Mouse (Mus musculus): ENCODE measurements around the gene Actb. TPM values are rescaled to one million over a fixed set of nuclear protein-coding genes. Genes with fewer than 3 reads are reported as not detected.

The Actb gene
- polyA plus RNA-seq, 1 experiment = 2,511 TPM

GRCm38 (mm10) chr5:142922251-142922650 lies 15.7 kb upstream of the Actb start:
- WGBS = 72% methylated on average over 5 of the region's 5 CpGs
- no peak for TF ChIP-seq POLR2A (IDR thresholded peaks at IDR 0.05; ENCODE audit: low read depth, low read length)
- no peak for TF ChIP-seq CTCF (conservative IDR thresholded peaks at IDR 0.05; ENCODE audit: insufficient read depth, insufficient read length, low read depth, low read length)
- Histone ChIP-seq H3K27ac (ENCODE audit: insufficient read depth, low read depth, low read length) (no peak overlapping the region), H3K36me3 (ENCODE audit: control insufficient read depth, insufficient read depth, low read length) (no peaks in the 10 kb centered on the region), H3K27me3 (replicated peaks; ENCODE audit: control insufficient read depth, insufficient read depth, low read length) (no peaks in the 10 kb centered on the region), H3K4me1 (ENCODE audit: control insufficient read depth, insufficient read depth, low read length) (no peaks in the 10 kb centered on the region), H3K4me3 (ENCODE audit: insufficient read depth, low read depth, low read length) (no peak overlapping the region)
- DNase-seq = no peak

- H3K27ac ChIP-seq (ENCODE audit: insufficient read depth, low read depth, low read length) = peak overlapping the region; percentile 62
- no peak for TF ChIP-seq CTCF (conservative IDR thresholded peaks at IDR 0.05; ENCODE audit: insufficient read depth, insufficient read length, low read depth, low read length)
- no peak for TF ChIP-seq POLR2A (IDR thresholded peaks at IDR 0.05; ENCODE audit: low read depth, low read length)
- no peak for DNase-seq
- no peaks in the 10 kb centered on the region for H3K36me3 ChIP-seq (ENCODE audit: control insufficient read depth, insufficient read depth, low read length)
- H3K4me1 ChIP-seq (ENCODE audit: control insufficient read depth, insufficient read depth, low read length) = no peaks in the 10 kb centered on the region
- 68% methylated on average over 6 of the region's 6 CpGs for WGBS
- no peaks in the 10 kb centered on the region for H3K27me3 ChIP-seq (replicated peaks; ENCODE audit: control insufficient read depth, insufficient read depth, low read length)
- no peak overlapping the region for H3K4me3 ChIP-seq (ENCODE audit: insufficient read depth, low read depth, low read length)
Measured at GRCm38 (mm10) chr5:142921074-142921459, 14.5 kb upstream of the Actb start.

- peak; percentile 86 for DNase-seq
- Histone ChIP-seq H3K4me1 (ENCODE audit: control insufficient read depth, insufficient read depth, low read length) (no peaks in the 10 kb centered on the region), H3K4me3 (ENCODE audit: insufficient read depth, low read depth, low read length) (no peak overlapping the region), H3K27me3 (replicated peaks; ENCODE audit: control insufficient read depth, insufficient read depth, low read length) (no peaks in the 10 kb centered on the region), H3K36me3 (ENCODE audit: control insufficient read depth, insufficient read depth, low read length) (no peaks in the 10 kb centered on the region), H3K27ac (ENCODE audit: insufficient read depth, low read depth, low read length) (peak overlapping the region; percentile 62)
- 43% methylated on average over 8 of the region's 8 CpGs for WGBS
- TF ChIP-seq POLR2A (IDR thresholded peaks at IDR 0.05; ENCODE audit: low read depth, low read length) (no peak), CTCF (conservative IDR thresholded peaks at IDR 0.05; ENCODE audit: insufficient read depth, insufficient read length, low read depth, low read length) (0 out of 2 replicates have a peak, but pooled peaks have one; percentile 2)
Measured at GRCm38 (mm10) chr5:142920311-142921073, 13.9 kb upstream of the Actb start.

GRCm38 (mm10) chr5:142917402-142917801 lies 10.8 kb upstream of the Actb start:
- Histone ChIP-seq H3K36me3 (ENCODE audit: control insufficient read depth, insufficient read depth, low read length) (no peaks in the 10 kb centered on the region), H3K27me3 (replicated peaks; ENCODE audit: control insufficient read depth, insufficient read depth, low read length) (no peaks in the 10 kb centered on the region), H3K4me1 (ENCODE audit: control insufficient read depth, insufficient read depth, low read length) (no peaks in the 10 kb centered on the region), H3K27ac (ENCODE audit: insufficient read depth, low read depth, low read length) (no peak overlapping the region), H3K4me3 (ENCODE audit: insufficient read depth, low read depth, low read length) (no peak overlapping the region)
- DNase-seq = no peak
- 93% methylated on average over 8 of the region's 8 CpGs for WGBS
- TF ChIP-seq POLR2A (IDR thresholded peaks at IDR 0.05; ENCODE audit: low read depth, low read length) (no peak), CTCF (conservative IDR thresholded peaks at IDR 0.05; ENCODE audit: insufficient read depth, insufficient read length, low read depth, low read length) (no peak)

GRCm38 (mm10) chr5:142916593-142916992 lies 10.0 kb upstream of the Actb start:
- 76% methylated on average over 7 of the region's 7 CpGs for WGBS
- Histone ChIP-seq H3K27ac (ENCODE audit: insufficient read depth, low read depth, low read length) (no peak overlapping the region), H3K36me3 (ENCODE audit: control insufficient read depth, insufficient read depth, low read length) (no peaks in the 10 kb centered on the region), H3K4me1 (ENCODE audit: control insufficient read depth, insufficient read depth, low read length) (no peaks in the 10 kb centered on the region), H3K27me3 (replicated peaks; ENCODE audit: control insufficient read depth, insufficient read depth, low read length) (no peaks in the 10 kb centered on the region), H3K4me3 (ENCODE audit: insufficient read depth, low read depth, low read length) (no peak overlapping the region)
- no peak for TF ChIP-seq POLR2A (IDR thresholded peaks at IDR 0.05; ENCODE audit: low read depth, low read length)
- TF ChIP-seq CTCF (conservative IDR thresholded peaks at IDR 0.05; ENCODE audit: insufficient read depth, insufficient read length, low read depth, low read length) = no peak
- no peak for DNase-seq

GRCm38 (mm10) chr5:142915231-142915630 lies 8.7 kb upstream of the Actb start:
- 86% methylated on average over 11 of the region's 11 CpGs for WGBS
- Histone ChIP-seq H3K27me3 (replicated peaks; ENCODE audit: control insufficient read depth, insufficient read depth, low read length) (no peaks in the 10 kb centered on the region), H3K36me3 (ENCODE audit: control insufficient read depth, insufficient read depth, low read length) (no peaks in the 10 kb centered on the region), H3K27ac (ENCODE audit: insufficient read depth, low read depth, low read length) (no peak overlapping the region), H3K4me1 (ENCODE audit: control insufficient read depth, insufficient read depth, low read length) (peaks cover under 1% of the 10 kb centered on the region), H3K4me3 (ENCODE audit: insufficient read depth, low read depth, low read length) (no peak overlapping the region)
- TF ChIP-seq POLR2A (IDR thresholded peaks at IDR 0.05; ENCODE audit: low read depth, low read length) = no peak
- TF ChIP-seq CTCF (conservative IDR thresholded peaks at IDR 0.05; ENCODE audit: insufficient read depth, insufficient read length, low read depth, low read length) = no peak
- DNase-seq = no peak

- Histone ChIP-seq H3K4me1 (ENCODE audit: control insufficient read depth, insufficient read depth, low read length) (peaks cover 25% of the 10 kb centered on the region), H3K27ac (ENCODE audit: insufficient read depth, low read depth, low read length) (no peak overlapping the region), H3K36me3 (ENCODE audit: control insufficient read depth, insufficient read depth, low read length) (no peaks in the 10 kb centered on the region), H3K27me3 (replicated peaks; ENCODE audit: control insufficient read depth, insufficient read depth, low read length) (no peaks in the 10 kb centered on the region), H3K4me3 (ENCODE audit: insufficient read depth, low read depth, low read length) (no peak overlapping the region)
- DNase-seq = no peak
- WGBS = 82% methylated on average over 4 of the region's 4 CpGs
- TF ChIP-seq CTCF (conservative IDR thresholded peaks at IDR 0.05; ENCODE audit: insufficient read depth, insufficient read length, low read depth, low read length) = no peak
- TF ChIP-seq POLR2A (IDR thresholded peaks at IDR 0.05; ENCODE audit: low read depth, low read length) = no peak
Measured at GRCm38 (mm10) chr5:142912739-142913138, 6.2 kb upstream of the Actb start.

Data from kidney, adult 2 months (tissue).